Mouse (Mus musculus) monocyte, adult 2 months (primary cell): Measurements from ENCODE around the gene Kcnh4.

Experiments used
- DNase-seq, 2 experiments: peaks; one replicate each; pipeline ENCODE4 v3.0.0; 2022; ENCODE audit warnings: low spot score in 2 of 2, low read depth in 1 of 2

Kcnh4 gene

GRCm38 (mm10) chr11:100711783-100712615 is 47.7 kb downstream of the Kcnh4 start, which contains the start of gene Kat2a:
TSS of gene Kat2a (minus strand) at chr11:100712465.
- no peak for DNase-seq

GRCm38 (mm10) chr11:100710977-100711376 is 48.8 kb downstream of the Kcnh4 start:
- DNase-seq: no peak

GRCm38 (mm10) chr11:100710528-100710927 is 49.2 kb downstream of the Kcnh4 start:
- DNase-seq: no peak

- no peak for DNase-seq
These were observed 50.4 kb downstream of the Kcnh4 start for GRCm38 (mm10) chr11:100709201-100709810.

GRCm38 (mm10) chr11:100705095-100705747 is 54.5 kb downstream of the Kcnh4 start:
- no peak for DNase-seq

GRCm38 (mm10) chr11:100703851-100704531 is 55.8 kb downstream of the Kcnh4 start, which contains the start of gene Dhx58:
TSS of gene Dhx58 (minus strand) at chr11:100704271.
- DNase-seq: no peak

- DNase-seq: no peak
These were observed 56.4 kb downstream of the Kcnh4 start for GRCm38 (mm10) chr11:100703366-100703765.

- DNase-seq: no peak
These were observed 56.8 kb downstream of the Kcnh4 start for GRCm38 (mm10) chr11:100702906-100703305.

GRCm38 (mm10) chr11:100702081-100702851 is 57.5 kb downstream of the Kcnh4 start:
- DNase-seq: peak; percentile 59 to 64

- peak; percentile 69 to 84 for DNase-seq
These were observed 58.4 kb downstream of the Kcnh4 start for GRCm38 (mm10) chr11:100701301-100701700.

GRCm38 (mm10) chr11:100700710-100701109 is 59.0 kb downstream of the Kcnh4 start:
- no peak for DNase-seq

GRCm38 (mm10) chr11:100697921-100698320 is 61.8 kb downstream of the Kcnh4 start:
- no peak for DNase-seq

GRCm38 (mm10) chr11:100694926-100695325 is 64.8 kb downstream of the Kcnh4 start:
- DNase-seq: peak in 1 of 2 experiments; percentile 66

GRCm38 (mm10) chr11:100693154-100693553 is 66.6 kb downstream of the Kcnh4 start:
- DNase-seq: no peak

- DNase-seq: no peak
These were observed 67.6 kb downstream of the Kcnh4 start, which contains the start of gene Zfp385c for GRCm38 (mm10) chr11:100692164-100692616. TSS of gene Zfp385c (minus strand) at chr11:100692455.

- no peak for DNase-seq
These were observed 69.4 kb downstream of the Kcnh4 start for GRCm38 (mm10) chr11:100690389-100690788.
